Mouse (Mus musculus) thymus, postnatal 10 days (tissue): ENCODE data around the gene Nckipsd.
A peak's percentile ranks its signal among the peaks of the same experiment; 100 is the strongest.

Experiments used
- DNase-seq, 2 experiments: peaks; one replicate each; pipeline ENCODE4 v3.0.0; 2021; ENCODE audit warnings: low spot score in 2 of 2

The Nckipsd gene

GRCm38 (mm10) chr9:108799564-108799963, 8.6 kb upstream of the Nckipsd start:
- no peak for DNase-seq

DNA sequence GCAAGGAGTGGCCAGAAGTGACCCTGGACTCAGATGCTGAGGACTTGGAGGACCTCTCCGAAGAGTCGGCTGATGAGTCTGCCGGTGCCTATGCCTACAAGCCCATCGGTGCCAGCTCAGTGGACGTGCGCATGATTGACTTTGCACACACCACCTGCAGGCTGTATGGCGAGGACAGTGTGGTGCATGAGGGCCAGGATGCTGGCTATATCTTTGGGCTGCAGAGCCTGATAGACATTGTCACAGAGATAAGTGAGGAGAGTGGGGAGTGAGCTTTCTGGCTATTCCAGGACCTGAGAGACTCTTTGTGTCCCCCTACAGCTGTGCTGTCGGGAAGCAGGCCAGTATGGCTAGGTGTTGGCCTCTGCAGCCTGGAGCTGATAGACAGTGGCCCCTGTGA, 2.4 kb upstream of the Nckipsd start:
- DNase-seq, result no peak

DNA sequence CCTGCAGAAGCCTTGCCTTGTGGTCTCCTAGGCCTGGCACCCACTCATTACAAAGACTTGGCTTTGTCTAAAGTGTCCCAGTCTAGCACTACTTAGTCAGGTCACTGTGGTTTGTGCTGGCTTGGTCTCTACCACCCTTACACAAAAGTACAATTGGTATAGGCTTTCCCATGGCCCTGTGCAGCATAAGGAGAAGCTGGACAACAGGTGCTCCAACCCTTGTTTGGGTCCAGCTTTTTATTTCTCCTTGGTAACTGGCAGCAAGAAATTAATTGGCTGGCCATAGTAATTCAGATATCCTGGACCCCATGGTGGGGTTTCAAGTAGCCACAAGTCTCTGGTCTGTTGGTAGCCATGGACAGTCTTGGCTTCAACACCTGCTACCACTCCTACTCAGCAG, 1.8 kb upstream of the Nckipsd start:
- DNase-seq, result no peak

DNA sequence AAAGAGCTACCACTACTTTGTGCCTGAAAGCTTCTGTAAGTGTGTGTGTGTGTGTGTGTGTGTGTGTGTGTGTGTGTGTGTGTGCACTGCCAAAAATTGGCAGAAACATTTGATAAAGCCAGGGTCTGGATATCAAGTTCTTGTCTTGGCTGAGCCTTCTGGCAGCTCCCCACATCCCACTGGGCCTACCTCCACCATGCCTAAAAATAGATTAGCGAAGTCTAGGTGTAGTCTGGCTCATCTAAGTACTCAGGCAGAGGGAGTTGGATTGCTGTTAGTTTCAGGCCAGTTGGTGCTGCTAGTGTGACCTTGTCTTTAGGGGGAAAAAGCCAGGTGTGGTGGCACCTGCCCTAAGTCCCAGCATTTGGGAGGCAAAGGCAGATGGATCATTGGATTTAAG, 1.3 kb upstream of the Nckipsd start:
- no peak for DNase-seq

GRCm38 (mm10) chr9:108807674-108808073, 494 bp upstream of the Nckipsd start:
- no peak for DNase-seq

DNA sequence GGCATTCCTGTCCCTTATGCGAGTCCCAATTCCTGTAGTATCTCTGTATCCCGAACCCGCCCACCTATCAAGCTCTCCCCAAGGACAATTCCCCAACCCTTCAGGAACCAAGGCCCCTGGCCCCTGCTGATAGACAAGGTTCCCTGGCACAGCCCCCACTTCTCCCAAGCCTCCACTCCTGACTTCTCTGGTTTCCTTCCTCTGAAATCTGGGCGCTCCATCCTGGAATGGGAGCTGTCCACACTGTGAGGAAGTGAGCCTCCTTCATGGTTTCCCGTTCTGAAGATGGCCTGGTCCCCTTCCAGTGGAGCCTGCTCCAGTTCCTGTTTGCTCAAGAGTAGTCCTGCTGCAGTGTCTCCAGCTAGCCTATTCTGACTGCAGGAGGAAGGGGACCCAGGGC, 1.0 kb downstream of the Nckipsd start:
- DNase-seq, result no peak

DNA sequence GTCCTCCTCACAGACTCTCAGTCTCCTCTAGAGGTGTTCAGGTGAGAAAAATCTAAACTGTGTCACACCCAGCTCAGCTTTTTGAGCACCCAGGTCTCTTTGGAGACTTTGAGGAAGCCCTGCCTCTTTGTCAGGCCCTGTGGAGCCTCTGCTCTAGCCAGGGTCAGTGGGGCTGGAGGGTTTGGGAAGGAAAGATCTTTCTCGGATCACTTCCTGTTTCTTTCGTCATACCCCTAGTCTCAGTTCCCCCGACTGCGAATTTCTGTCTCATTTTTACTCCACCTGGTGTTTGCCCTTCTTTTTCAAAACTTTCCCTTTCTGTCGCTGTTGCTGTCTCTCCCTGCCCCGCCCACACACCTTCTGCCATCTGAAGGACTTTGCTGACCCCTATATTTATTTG, 1.6 kb downstream of the Nckipsd start:
- no peak for DNase-seq

- DNase-seq, result no peak
These were observed 2.3 kb downstream of the Nckipsd start for GRCm38 (mm10) chr9:108810516-108810915.

- DNase-seq, result no peak
These were observed 7.4 kb downstream of the Nckipsd start for GRCm38 (mm10) chr9:108815557-108815956.

GRCm38 (mm10) chr9:108819495-108819894, 11.3 kb downstream of the Nckipsd start:
- peak in 1 of 2 experiments; percentile 46 for DNase-seq

DNA sequence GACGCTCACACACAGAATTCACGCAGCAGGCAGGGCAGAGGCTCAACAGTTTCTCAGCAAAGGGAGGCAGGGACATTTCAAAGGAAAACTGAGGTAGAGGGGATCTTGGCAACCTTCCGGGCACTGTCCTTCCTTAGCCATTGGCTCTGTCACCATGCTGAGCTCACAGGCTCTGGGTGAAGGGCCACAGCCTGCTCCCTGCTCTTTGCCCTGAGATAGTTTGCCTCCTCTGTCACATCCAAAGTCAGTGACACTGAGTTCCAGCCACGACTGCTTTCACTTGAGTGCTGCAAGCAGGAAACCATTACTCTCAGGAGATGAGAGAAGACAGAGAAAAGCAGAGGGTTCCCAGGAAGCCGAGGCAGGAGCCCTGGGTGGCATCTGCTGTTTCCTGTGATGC, 11.9 kb downstream of the Nckipsd start:
- no peak for DNase-seq

DNA sequence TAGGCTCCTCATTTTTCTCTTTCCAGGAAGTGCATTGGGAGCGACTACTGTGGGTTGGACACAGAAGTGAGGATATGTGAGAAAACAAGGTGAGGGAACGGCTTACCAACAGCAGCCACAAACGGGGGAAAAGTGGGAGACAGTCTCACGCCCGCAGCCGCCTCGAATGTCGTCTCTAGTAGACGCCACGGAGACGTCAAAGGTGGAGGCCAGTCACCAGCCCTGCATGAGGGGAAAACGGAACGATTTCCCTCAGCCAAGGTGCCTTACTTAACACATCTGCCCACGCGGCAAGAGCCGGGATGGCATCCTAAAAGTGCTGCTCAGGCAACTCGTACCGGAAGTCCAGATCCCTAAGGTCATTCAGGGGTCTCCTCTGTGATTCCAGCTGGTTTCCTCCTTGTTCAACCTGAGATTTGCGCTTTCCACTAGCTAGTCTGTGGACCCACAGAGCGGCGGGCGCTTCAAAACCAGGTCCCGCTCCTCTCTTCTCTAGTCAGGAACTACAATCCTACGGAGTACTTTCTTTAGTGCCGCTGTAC, 16.0 kb downstream of the Nckipsd start:
- DNase-seq, result no peak

DNA sequence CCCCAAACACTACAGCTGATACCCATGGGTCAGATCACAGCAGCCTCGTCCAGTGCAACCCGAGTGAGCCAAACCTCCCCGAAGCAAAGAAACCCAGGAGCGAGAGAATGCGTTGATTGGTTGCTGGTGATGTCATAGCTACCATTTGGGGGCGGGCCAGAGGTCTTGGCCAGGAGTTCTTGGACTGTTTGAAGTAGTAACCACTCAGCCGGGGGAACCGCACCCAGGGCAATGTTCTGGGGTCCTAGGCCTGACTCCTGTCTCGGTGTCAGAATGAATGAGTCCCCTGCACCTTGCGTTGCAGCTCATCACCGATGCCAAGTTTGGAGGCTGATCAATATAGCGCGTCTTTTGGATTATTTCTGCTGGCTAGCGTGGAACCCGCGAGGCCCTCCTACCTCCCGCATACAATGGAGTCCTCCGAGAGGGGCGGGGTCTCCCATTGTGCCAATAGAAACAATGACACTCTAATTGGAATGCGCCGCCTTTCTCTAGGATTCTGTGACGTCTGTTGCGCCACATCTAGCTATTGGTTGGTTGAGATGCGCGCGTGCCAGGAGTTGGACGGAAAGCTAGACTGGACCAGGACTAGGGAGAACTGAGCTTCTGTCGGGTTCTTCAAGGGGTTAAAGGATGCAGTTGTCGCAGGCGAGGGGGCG, 16.7 kb downstream of the Nckipsd start:
- DNase-seq, result no peak

- peak in 1 of 2 experiments; percentile 13 for DNase-seq
These were observed 17.9 kb downstream of the Nckipsd start, which contains the start of gene Celsr3 for GRCm38 (mm10) chr9:108825820-108826699. Celsr3 (plus strand) TSS chr9:108826320.

DNA sequence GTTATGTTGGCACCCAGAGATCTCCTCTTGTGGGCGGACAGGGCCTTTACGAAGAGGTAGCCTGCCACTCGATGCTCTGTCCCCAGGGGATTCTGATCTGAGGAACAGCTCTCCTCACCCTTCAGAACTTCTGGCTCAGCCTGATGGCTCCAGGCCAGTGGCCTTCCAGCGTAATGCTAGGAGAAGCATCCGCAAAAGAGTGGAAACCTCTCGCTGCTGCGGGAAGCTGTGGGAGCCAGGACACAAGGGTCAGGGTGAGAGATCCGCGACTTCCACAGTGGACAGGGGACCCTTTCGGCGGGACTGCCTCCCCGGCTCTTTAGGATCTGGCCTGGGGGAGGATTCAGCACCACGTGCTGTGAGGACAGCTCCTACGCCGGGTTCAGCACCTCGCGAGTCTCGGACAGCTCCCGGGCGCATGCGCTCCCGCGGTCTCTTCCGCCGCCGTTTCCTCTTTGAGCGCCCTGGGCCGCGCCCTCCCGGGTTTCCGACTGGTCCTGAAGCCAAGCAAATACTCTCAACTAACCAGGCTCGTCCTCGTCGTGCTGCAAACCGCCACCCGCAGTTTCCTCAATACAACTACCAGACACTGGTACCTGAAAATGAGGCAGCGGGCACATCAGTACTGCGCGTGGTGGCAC, 18.7 kb downstream of the Nckipsd start:
- peak; percentile 58 to 78 for DNase-seq

GRCm38 (mm10) chr9:108827454-108827853, 19.3 kb downstream of the Nckipsd start:
- DNase-seq, result no peak

GRCm38 (mm10) chr9:108827906-108828305, 19.7 kb downstream of the Nckipsd start:
- DNase-seq, result no peak

- DNase-seq, result no peak
These were observed 23.5 kb downstream of the Nckipsd start for GRCm38 (mm10) chr9:108831637-108832036.

DNA sequence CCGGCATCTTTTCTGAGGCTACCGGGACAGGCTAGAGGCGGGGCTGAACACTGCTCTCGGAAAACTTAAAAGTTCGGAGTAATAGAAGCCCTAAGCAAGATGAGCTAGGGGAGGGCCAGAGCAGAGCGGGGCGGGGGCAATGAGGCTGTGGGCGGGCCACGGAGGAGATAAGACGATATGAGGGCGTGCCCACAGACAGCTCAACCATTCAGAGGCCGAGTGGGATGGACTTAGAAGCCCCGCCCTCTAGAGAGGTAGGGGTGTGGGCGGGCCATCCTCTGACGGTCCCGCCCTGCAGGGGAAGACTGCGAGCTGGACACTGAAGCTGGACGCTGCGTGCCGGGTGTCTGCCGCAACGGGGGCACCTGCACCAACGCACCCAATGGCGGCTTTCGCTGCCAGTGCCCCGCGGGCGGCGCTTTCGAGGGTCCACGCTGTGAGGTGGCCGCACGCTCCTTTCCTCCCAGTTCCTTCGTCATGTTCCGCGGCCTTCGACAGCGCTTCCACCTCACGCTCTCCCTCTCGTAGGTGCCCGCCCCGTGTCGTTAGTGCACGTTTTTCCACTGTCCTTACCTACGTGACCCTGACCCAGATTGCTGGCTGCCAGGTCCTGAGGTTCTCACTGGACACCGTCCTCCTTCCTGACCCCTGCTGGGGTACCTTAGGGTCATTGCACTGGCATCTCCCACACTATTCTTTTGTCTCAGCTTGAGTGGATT, 24.4 kb downstream of the Nckipsd start:
- DNase-seq, result peak; percentile 41 to 47

GRCm38 (mm10) chr9:108842989-108843388, 34.8 kb downstream of the Nckipsd start:
- DNase-seq, result no peak

GRCm38 (mm10) chr9:108845390-108845789, 37.2 kb downstream of the Nckipsd start:
- DNase-seq, result no peak

DNA sequence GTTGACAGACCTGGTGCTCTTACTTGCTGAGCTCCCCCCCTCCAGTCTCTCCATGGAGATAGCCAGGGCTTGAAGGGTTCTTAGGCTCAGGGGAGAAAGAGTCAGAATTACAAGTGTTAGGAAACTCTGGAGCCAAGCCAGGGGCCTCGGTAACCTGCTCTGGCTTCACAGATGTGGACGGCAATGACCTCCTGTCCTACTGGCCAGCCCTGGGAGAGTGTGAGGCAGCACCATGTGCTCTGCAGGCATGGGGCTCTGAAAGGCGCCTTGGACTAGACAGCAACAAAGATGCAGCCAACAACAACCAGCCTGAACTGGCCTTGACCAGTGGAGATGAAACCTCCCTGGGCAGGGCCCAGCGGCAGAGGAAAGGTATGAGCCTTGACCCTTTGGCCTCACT, 39.2 kb downstream of the Nckipsd start:
- no peak for DNase-seq
